Mouse (Mus musculus) WW6 (cell line): Measurements from ENCODE around the gene Csf3r.
A peak's percentile ranks its signal among the peaks of the same experiment; 100 is the strongest.
"Not testable (repeated sequence)": the region's sequence is repeated elsewhere in the genome, so short reads cannot be mapped to it uniquely, and the experiment has no call there.

Source experiments
- DNase-seq: peaks from one replicate; pipeline ENCODE4 v3.0.0-alpha.2; 2013; ENCODE audit warnings: low read depth, low spot score

Csf3r gene

GRCm38 (mm10) chr4:126024303-126024900 lies at the start of gene Csf3r:
Gene Csf3r (plus strand): TSS chr4:126024550.
- no peak for DNase-seq

DNA sequence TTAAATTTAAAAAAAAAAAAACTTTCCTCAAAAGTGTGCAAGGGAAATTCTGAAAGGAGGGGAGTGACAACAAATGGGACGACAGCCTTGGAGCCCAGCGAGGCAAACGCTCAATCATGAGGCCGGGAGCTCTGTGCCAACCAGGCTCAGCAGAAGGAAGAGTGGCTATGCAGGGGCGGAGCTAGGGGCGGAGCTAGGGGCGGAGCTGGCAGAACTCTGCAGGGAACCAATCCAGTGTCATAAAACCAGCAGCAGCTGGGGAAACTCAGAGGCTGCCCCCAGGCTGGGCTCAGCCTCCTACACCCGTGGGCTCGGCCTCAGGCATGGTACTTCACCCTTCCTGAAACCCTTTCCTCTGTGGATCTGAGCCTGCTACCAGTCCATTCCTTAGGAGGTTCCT lies 46.6 kb upstream of the Csf3r start:
- peak; percentile 47 for DNase-seq

DNA sequence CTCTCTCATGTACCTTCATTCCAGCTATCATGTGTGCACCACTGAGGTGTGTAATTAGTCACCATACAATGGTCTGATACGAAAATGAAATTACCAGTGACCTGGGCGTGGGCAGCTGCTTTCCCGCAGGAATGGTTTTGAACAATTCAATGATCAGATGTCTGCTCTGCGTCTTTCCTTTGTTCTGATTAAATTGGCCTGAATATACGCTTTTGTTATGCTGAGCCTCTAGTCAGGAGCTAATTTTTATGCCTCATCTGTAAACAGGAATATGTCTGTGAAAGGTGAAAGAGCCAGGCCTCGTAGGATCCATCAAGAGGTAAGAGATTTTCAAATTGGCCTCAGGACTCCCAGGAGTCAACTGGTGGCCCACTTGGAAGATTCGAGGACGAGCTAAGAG lies 41.1 kb upstream of the Csf3r start:
- no peak for DNase-seq

- not testable (repeated sequence) for DNase-seq
Measured at GRCm38 (mm10) chr4:125985703-125986102, 38.6 kb upstream of the Csf3r start.

DNA sequence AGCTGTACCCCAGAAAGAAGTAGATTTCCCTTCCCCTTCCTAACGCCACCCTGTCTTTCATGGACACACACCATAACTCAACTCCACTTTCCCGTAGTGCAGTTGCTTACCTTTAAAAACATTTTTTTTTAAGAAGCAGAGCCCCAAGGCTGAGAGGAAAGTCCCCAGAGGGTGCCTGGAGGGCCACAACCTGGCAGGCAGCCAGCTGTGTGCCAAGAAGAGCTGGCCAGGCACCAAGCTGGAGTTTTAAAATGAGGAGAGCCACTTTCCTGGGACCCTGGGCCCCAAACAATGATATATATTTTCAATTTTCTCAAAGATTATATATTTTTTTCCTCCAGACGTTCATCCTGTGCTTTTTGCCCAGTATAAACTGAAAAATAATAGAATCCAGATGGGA lies 37.3 kb upstream of the Csf3r start:
- DNase-seq, result no peak

DNA sequence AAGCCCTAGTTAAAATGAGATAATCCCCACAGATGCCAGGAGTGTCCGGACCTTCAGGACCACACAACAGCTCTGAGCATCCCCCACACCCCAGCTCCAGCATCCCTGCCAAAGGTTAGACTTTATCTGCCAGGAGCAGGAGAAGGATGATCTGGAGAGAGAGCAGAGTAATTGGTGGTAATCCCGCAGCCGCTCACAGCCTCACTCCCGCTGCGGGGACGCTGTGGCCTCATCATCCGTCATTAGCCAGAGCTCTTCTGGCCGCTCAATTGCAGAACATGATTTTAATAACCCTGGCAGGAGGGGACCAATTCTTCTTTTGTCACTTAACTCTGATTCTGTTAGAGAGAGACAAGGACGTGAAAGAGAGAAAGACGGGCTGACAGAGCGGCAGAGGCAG lies 35.3 kb upstream of the Csf3r start:
- no peak for DNase-seq

DNA sequence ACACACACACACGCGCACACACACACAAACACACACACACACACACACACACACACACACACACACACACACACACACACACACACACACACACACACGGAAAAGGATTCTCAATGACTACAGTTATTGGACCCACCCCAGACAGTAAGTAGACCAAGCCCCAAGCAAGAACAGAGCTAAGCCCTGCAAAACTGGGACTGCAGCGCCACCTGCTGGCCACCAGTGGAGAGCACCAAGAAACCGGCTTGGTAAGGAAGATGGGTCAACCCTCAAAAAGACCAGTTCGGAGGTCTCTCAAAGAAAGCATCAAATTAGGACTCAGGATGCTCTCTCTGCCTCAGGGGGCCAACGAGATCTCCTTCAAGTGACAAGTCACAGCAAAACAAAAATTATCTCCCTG lies 34.2 kb upstream of the Csf3r start:
- peak; percentile 57 for DNase-seq

- no peak for DNase-seq
Measured at GRCm38 (mm10) chr4:125992206-125992605, 32.1 kb upstream of the Csf3r start.

GRCm38 (mm10) chr4:125992906-125993305 lies 31.4 kb upstream of the Csf3r start:
- no peak for DNase-seq

DNA sequence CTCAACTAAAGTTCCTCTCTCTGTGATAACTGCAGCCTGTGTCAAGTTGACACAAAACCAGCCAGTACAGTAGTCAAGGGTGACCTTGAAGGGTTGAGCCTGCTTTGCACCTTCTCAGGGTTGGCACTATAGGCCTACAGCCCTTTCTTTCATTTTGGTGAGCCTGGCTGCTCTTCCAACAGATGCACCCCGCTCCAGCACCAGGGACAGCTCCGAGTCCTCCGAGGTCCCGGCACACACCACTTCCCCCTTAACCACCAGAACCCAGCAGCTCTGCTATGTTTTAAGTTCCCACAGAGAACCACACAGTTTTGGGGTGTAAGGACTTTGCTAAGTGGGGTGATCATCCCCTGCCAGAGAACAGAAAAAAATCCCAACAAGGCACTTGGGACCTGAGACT lies 27.8 kb upstream of the Csf3r start:
- no peak for DNase-seq

- no peak for DNase-seq
Measured at GRCm38 (mm10) chr4:125997826-125998225, 26.5 kb upstream of the Csf3r start.

- DNase-seq, result no peak
Measured at GRCm38 (mm10) chr4:126001311-126002199, 22.8 kb upstream of the Csf3r start.

GRCm38 (mm10) chr4:126017676-126018332 lies 6.5 kb upstream of the Csf3r start:
- no peak for DNase-seq

DNA sequence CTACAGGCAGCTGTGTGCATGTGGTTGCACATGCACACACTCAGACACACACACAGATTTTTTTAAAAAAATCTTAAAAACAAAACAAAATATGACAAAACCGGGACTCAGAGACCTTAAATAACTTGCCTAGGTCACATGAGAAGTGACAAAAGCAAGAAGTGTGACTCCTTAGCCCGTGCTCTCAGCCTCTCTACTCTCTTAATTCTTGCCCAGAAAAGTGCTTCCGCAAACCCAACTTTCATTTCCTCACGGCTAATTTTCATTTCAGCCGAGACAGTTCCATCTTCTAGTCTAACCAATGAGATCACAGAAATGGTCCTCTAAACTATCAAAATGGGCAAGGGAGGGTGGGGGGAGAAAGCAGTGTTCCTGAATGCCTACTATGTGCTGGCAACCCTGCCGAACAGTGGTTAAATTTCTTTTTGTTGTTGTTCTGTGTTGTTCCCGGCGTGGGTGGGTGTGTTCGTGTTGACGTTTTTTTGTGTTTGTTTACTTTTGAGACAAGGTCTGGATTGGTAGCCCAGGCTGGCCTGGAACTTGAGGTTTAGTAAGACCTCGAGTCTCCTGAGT lies 5.3 kb upstream of the Csf3r start:
- no peak for DNase-seq

DNA sequence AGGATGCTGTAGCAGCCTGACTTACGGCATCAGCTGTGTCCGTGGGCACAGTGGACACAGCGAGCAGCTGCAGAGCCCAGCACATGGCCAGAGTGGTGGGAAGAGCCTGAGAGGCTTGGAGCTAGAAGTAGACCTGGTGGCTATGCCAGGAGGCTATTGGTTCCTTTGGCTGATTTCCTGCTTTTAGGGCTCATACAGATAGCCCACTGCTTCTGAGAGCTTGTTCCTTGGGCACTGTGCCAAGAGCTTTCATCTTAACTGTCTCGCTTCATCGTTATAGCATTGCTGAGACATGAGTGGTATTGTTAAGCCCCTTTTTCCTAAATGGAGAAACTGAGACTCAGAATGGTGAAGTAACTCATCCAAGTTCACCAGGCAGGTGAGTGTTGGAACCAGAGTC lies 1.5 kb downstream of the Csf3r start:
- no peak for DNase-seq

- DNase-seq, result no peak
Measured at GRCm38 (mm10) chr4:126027980-126028379, 3.6 kb downstream of the Csf3r start.

- no peak for DNase-seq
Measured at GRCm38 (mm10) chr4:126029042-126029441, 4.7 kb downstream of the Csf3r start.

DNA sequence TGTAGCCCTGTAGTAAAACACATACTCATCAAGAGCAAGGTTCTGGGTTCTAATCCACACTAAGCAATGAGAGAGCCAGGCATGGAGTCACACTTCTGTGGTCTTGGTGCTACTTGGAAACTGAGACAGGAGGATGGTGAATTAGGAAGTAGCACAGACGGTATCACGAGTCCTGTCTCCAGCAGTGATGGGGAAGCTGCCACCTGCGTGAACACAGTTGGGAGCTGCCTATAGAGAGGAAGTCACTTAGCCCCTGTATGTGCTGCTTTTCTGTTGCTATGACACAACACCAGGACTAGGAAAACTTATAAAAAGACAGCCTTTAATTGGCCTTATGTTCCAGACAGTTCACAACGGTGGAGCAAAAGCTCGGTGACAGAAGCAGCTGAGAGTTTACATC lies 6.4 kb downstream of the Csf3r start:
- DNase-seq, result no peak

DNA sequence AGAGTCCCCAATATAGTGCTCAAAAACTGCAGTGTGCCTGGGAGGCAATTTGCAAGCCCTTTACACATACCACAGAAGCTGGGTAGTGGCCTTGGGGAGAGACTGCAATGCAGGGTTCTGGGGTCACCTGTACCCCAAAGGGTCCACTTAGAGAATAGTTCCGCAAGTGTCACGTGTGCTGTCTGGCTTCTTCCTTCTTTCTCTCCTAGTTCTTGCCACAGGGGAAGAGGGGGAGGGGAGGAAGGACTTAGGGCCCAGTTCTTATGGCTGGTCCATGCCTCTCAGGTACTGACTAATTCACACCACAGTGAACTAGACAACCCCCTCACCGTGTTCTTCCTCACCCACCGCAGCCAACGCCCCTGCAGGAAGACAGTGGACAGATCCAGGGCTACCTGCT lies 11.1 kb downstream of the Csf3r start:
- no peak for DNase-seq

- peak; percentile 88 for DNase-seq
Measured at GRCm38 (mm10) chr4:126046851-126047585, 22.7 kb downstream of the Csf3r start, which contains the start of gene Mrps15. Gene Mrps15 (plus strand): TSS chr4:126046925.

GRCm38 (mm10) chr4:126051617-126052016 lies 27.3 kb downstream of the Csf3r start:
- no peak for DNase-seq
